In the genomic region with DNA sequence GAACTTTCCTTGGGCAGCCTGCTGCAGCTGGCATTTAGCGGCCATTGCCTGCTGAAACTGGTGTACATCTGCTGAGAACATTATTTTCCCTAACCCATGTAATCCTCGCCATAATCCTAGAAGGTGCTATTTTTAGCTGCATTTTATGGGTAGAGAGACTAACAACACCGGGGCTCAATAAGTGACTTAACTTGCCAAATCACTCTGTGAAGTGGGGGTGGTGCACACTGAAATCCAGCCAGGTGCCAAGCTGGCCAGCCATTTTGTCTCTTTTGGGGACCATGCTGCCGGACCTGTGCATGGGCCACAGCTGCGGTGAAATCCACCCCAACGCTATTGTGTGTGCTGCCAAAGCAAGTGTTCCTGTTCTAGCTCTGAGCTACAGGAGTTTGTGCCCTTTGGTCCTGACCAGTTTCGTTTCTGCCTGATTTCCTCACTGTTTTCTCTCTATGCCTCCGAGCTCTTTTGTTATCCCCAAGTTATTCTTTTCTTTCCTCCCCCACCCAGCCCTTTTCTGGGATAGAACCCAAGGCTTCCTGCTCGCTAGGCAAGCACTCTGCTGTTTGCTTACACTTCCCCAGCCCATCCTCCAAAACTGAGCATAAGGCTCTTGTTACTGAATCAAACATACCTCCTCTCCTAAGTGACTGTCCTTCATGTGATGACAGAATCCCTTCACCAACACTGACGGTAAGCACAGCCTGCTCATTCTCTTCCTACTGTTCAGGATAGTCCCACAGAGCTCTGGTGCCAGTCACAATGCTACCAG, we compare ENCODE assay signal across 8 mouse cellular contexts.
DNase-seq lines count a peak whose midpoint lies in the region; ATAC-seq and TF ChIP-seq lines count a peak whose summit lies in the region.

No protein-coding gene starts in this region.

- ATAC-seq in heart, embryonic 14.5 days (ENCODE audit: insufficient number of reproducible peaks, insufficient read depth, low FRiP score, low read depth) = 0 out of 2 replicates have a peak, but pooled peaks have one; percentile 8
- no peak for ATAC-seq in liver, embryonic 15.5 days (ENCODE audit: insufficient read depth)

- H3K9ac ChIP-seq in ES-Bruce4 (ENCODE audit: low read depth, poor library complexity, severe bottlenecking) = no peak overlapping the region
- H3K9ac ChIP-seq in heart, embryonic 14.5 days (ENCODE audit: low read length) = peak overlapping the region; percentile 55
- H3K9ac ChIP-seq in liver, embryonic 15.5 days = no peak overlapping the region

- peak; percentile 59 to 60 for DNase-seq in kidney, postnatal 36 days
- DNase-seq in right cerebral cortex, postnatal 4 days = peak; percentile 16
- no peak for DNase-seq in adrenal gland, postnatal 4 days (ENCODE audit: low spot score in 2 of 2)
- DNase-seq in spleen, postnatal 14 days (ENCODE audit: low spot score in 2 of 2) = no peak

- peak overlapping the region; percentile 56 for H3K4me2 ChIP-seq in heart, embryonic 14.5 days (ENCODE audit: low read length)
- H3K4me2 ChIP-seq in liver, embryonic 15.5 days = peak overlapping the region; percentile 40

- TF ChIP-seq CTCF in ES-Bruce4 (IDR thresholded peaks at IDR 0.05; ENCODE audit: low read depth, low read length) = no peak
- TF ChIP-seq CTCF in cortical plate, adult 2 months (IDR thresholded peaks at IDR 0.05; ENCODE audit: extremely low read depth, insufficient read depth, low read length) = no peak

- peaks cover 2% of the 10 kb centered on the region for H3K4me1 ChIP-seq in ES-Bruce4 (ENCODE audit: control insufficient read depth, insufficient read depth, low read length)
- H3K4me1 ChIP-seq in cortical plate, adult 2 months (ENCODE audit: control insufficient read depth, insufficient read depth, low read length) = peaks cover 7% of the 10 kb centered on the region
- peaks cover 19 to 30% of the 10 kb centered on the region in 2 experiments for H3K4me1 ChIP-seq in heart, embryonic 14.5 days (ENCODE audit: control insufficient read depth in 2 of 2, insufficient read depth in 2 of 2, low read length in 2 of 2)
- peaks cover 8% of the 10 kb centered on the region; the same call in 1 of the 2 replicates for H3K4me1 ChIP-seq in liver, embryonic 15.5 days (replicated peaks)

- WGBS in heart, embryonic 14.5 days = 30% methylated on average over 10 of the region's 10 CpGs
- 55% methylated on average over 10 of the region's 10 CpGs for WGBS in liver, embryonic 15.5 days (ENCODE audit: insufficient replicate concordance)

- no peaks in the 10 kb centered on the region for H3K27me3 ChIP-seq in ES-Bruce4 (ENCODE audit: control insufficient read depth, insufficient read depth, low read length, poor library complexity, severe bottlenecking)
- no peaks in the 10 kb centered on the region for H3K27me3 ChIP-seq in heart, embryonic 14.5 days (ENCODE audit: control insufficient read depth, insufficient read depth, low read length)
- no peaks in the 10 kb centered on the region for H3K27me3 ChIP-seq in liver, embryonic 15.5 days

- H3K36me3 ChIP-seq in ES-Bruce4 (ENCODE audit: control insufficient read depth, insufficient read depth, low read length, poor library complexity, severe bottlenecking) = no peaks in the 10 kb centered on the region
- peaks cover 10% of the 10 kb centered on the region for H3K36me3 ChIP-seq in heart, embryonic 14.5 days (ENCODE audit: control insufficient read depth, insufficient read depth, low read length)
- H3K36me3 ChIP-seq in liver, embryonic 15.5 days (replicated peaks) = no peaks in the 10 kb centered on the region

- no peaks in the 10 kb centered on the region for H3K9me3 ChIP-seq in ES-Bruce4 (replicated peaks; ENCODE audit: control insufficient read depth, insufficient read depth, low read length, poor library complexity, severe bottlenecking)
- H3K9me3 ChIP-seq in heart, embryonic 14.5 days (ENCODE audit: control insufficient read depth, low read length) = no peaks in the 10 kb centered on the region
- H3K9me3 ChIP-seq in liver, embryonic 15.5 days (replicated peaks) = no peaks in the 10 kb centered on the region

- H3K4me3 ChIP-seq in ES-Bruce4 (ENCODE audit: low read depth, low read length) = no peak overlapping the region
- peak overlapping the region; percentile 5 for H3K4me3 ChIP-seq in cortical plate, adult 2 months (ENCODE audit: insufficient read depth, low read length)
- peak overlapping the region in 1 of 2 experiments; percentile 21; a peak in 2 of 4 replicates for H3K4me3 ChIP-seq in heart, embryonic 14.5 days (ENCODE audit: control insufficient read depth in 1 of 2, insufficient read depth in 1 of 2, low read depth in 1 of 2, low read length in 2 of 2)
- H3K4me3 ChIP-seq in liver, embryonic 15.5 days (replicated peaks) = peak overlapping the region; percentile 40

- peak overlapping the region; percentile 39; the same call in 1 of the 2 replicates for H3K27ac ChIP-seq in ES-Bruce4 (ENCODE audit: insufficient read depth, low read length)
- H3K27ac ChIP-seq in cortical plate, adult 2 months (ENCODE audit: insufficient read depth, low read length) = no peak overlapping the region
- peak overlapping the region; percentile 6 to 80 for H3K27ac ChIP-seq in heart, embryonic 14.5 days (replicated peaks in 1 of 2; ENCODE audit: control insufficient read depth in 1 of 2, insufficient read depth in 1 of 2, low read depth in 2 of 2, low read length in 2 of 2)
- peak overlapping the region; percentile 77 for H3K27ac ChIP-seq in liver, embryonic 15.5 days (replicated peaks)

- TF ChIP-seq POLR2A in ES-Bruce4 (IDR thresholded peaks at IDR 0.05; ENCODE audit: insufficient read depth, low read length) = no peak
- TF ChIP-seq POLR2A in cortical plate, adult 2 months (IDR thresholded peaks at IDR 0.05; ENCODE audit: extremely low read depth, insufficient read depth, low read length) = no peak

- TF ChIP-seq EP300 in ES-Bruce4 (IDR thresholded peaks at IDR 0.05; ENCODE audit: insufficient read depth, low read depth, low read length) = no peak

Comparison
In these comparisons a context has a peak if more than half of its experiments do, and no peak if none do; other contexts are left out.
1. DNase-seq: peak in kidney, postnatal 36 days (2 of 2) and right cerebral cortex, postnatal 4 days (single experiment); none in adrenal gland, postnatal 4 days (0 of 2) and spleen, postnatal 14 days (0 of 2).